Mouse (Mus musculus) heart, postnatal 0 days (tissue): ENCODE measurements at regions not wholly inside any gene's neighbourhood (a gene's known extent, or its start where the extent isn't known, plus 50 kb on each side); places are given as distances from the start of the nearest gene placed in this dataset.

ENCODE experiments used
- CTCF ChIP-seq: IDR thresholded peaks from 2 replicates; pipeline ENCODE4 v1.5.1; 2016; ENCODE audit warnings: antibody characterized with exemption, control low read depth, low read depth
- EP300 ChIP-seq: IDR thresholded peaks from 2 replicates; pipeline ENCODE4 v1.6.1; 2016; ENCODE audit warnings: antibody characterized with exemption, low read depth

DNA sequence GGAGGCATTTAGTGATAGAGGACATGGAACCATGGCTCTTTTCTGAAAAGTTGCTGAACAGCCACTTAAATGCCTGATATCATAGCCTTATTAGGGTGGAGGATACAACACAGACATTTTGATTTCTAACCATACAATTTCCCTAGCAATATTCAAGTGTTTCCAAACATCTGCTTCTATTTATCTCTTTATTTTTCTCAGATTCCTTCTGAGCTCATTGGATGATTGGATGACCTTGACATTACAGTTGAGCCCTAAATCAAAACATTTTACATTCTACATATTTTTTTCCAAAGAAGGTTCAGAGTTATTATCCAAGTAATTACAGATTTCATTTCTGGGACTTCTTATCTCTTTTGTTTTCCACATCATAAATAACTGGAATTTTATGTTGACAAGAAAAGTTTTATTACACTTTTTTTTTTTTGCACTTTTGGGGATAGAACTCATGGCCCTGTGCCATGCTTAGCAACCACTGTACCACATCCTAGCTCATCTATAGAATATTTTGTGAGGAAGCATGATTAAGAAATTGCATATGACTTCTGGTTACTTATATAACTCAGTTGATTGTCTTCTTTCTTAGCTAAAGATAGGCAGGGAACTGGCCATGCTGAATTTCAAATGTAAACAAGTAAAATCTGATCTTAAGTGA is 309.6 kb upstream of the Thbs1 start:
- no peak for TF ChIP-seq CTCF
- TF ChIP-seq EP300: no peak
